Comparison of ENCODE assay signal across 8 mouse cellular contexts in genomic region chr2:155073347-155073746, GRCm38 (mm10). TPM values are rescaled to one million over a fixed set of nuclear protein-coding genes. Genes with fewer than 3 reads are reported as not detected.
A peak's percentile ranks its signal among the peaks of the same experiment; 100 is the strongest.
DNase-seq lines count a peak whose midpoint lies in the region; ATAC-seq and TF ChIP-seq lines count a peak whose summit lies in the region.

No protein-coding gene starts in this region.

- H3K4me2 ChIP-seq in heart, embryonic 14.5 days (ENCODE audit: low read length) = peak overlapping the region; percentile 89
- H3K4me2 ChIP-seq in hindbrain, embryonic 11.5 days (replicated peaks; ENCODE audit: low read depth, low read length) = peak overlapping the region; percentile 43

- no peaks in the 10 kb centered on the region for H3K27me3 ChIP-seq in heart, embryonic 14.5 days (ENCODE audit: control insufficient read depth, insufficient read depth, low read length)
- H3K27me3 ChIP-seq in G1E (ENCODE audit: insufficient read depth, low read length) = no peaks in the 10 kb centered on the region
- no peaks in the 10 kb centered on the region for H3K27me3 ChIP-seq in hindbrain, embryonic 11.5 days (ENCODE audit: control insufficient read depth, insufficient read depth, low read length)

- H3K9ac ChIP-seq in heart, embryonic 14.5 days (ENCODE audit: low read length) = peak overlapping the region; percentile 90
- peak overlapping the region; percentile 71 for H3K9ac ChIP-seq in hindbrain, embryonic 11.5 days (ENCODE audit: low read depth, low read length)

- H3K36me3 ChIP-seq in heart, embryonic 14.5 days (ENCODE audit: control insufficient read depth, insufficient read depth, low read length) = peaks cover 5% of the 10 kb centered on the region; the same call in 1 of the 2 replicates
- H3K36me3 ChIP-seq in G1E (replicated peaks) (peaks cover 43% of the 10 kb centered on the region), macrophage (ENCODE audit: inconsistent target) (no peaks in the 10 kb centered on the region)
- H3K36me3 ChIP-seq in hindbrain, embryonic 11.5 days (ENCODE audit: control insufficient read depth, insufficient read depth, low read length) = no peaks in the 10 kb centered on the region

- no peak overlapping the region; a peak in 1 of 4 replicates for H3K27ac ChIP-seq in heart, embryonic 14.5 days (replicated peaks in 1 of 2; ENCODE audit: control insufficient read depth in 1 of 2, insufficient read depth in 1 of 2, low read depth in 2 of 2, low read length in 2 of 2)
- H3K27ac ChIP-seq in hindbrain, embryonic 11.5 days (ENCODE audit: low read depth, low read length) = 0 out of 2 replicates have a peak overlapping the region, but pooled peaks have one; percentile 31
- H3K27ac ChIP-seq in macrophage = no peak overlapping the region

- no peaks in the 10 kb centered on the region for H3K9me3 ChIP-seq in heart, embryonic 14.5 days (ENCODE audit: control insufficient read depth, low read length)
- no peaks in the 10 kb centered on the region for H3K9me3 ChIP-seq in G1E (replicated peaks)
- no peaks in the 10 kb centered on the region for H3K9me3 ChIP-seq in hindbrain, embryonic 11.5 days (ENCODE audit: control insufficient read depth, low read length)

- WGBS in heart, embryonic 14.5 days = 22% methylated on average over 3 of the region's 3 CpGs
- WGBS in hindbrain, embryonic 11.5 days = 35% methylated on average over 3 of the region's 3 CpGs
- WGBS in macrophage (ENCODE audit: missing documents) = 43% methylated on average over 3 of the region's 3 CpGs

- ATAC-seq in heart, embryonic 14.5 days (ENCODE audit: insufficient number of reproducible peaks, insufficient read depth, low FRiP score, low read depth) = no peak
- ATAC-seq in G1E (ENCODE audit: extremely low read depth, insufficient number of reproducible peaks, low FRiP score, poor library complexity, severe bottlenecking) = no peak
- no peak for ATAC-seq in hindbrain, embryonic 11.5 days (ENCODE audit: low FRiP score)

- peak overlapping the region; percentile 72 to 76 for H3K4me3 ChIP-seq in heart, embryonic 14.5 days (ENCODE audit: control insufficient read depth in 1 of 2, insufficient read depth in 1 of 2, low read depth in 1 of 2, low read length in 2 of 2)
- H3K4me3 ChIP-seq in G1E (ENCODE audit: low read depth, low read length) (peak overlapping the region; percentile 80), macrophage (ENCODE audit: inconsistent target) (peak overlapping the region; percentile 43)
- peak overlapping the region; percentile 60 for H3K4me3 ChIP-seq in hindbrain, embryonic 11.5 days (ENCODE audit: low read depth, low read length)

- no peak for TF ChIP-seq CTCF in G1E (IDR thresholded peaks at IDR 0.05; ENCODE audit: low read depth, low read length)

- H3K79me2 ChIP-seq in macrophage (ENCODE audit: inconsistent target) = peaks cover 7% of the 10 kb centered on the region; the same call in 1 of the 2 replicates

- H3K4me1 ChIP-seq in heart, embryonic 14.5 days (ENCODE audit: control insufficient read depth in 2 of 2, insufficient read depth in 2 of 2, low read length in 2 of 2) = peaks cover 10 to 15% of the 10 kb centered on the region in 2 experiments; a peak in 3 of 4 replicates
- H3K4me1 ChIP-seq in G1E (ENCODE audit: insufficient read depth, low read depth, low read length) = peaks cover 47% of the 10 kb centered on the region
- no peaks in the 10 kb centered on the region for H3K4me1 ChIP-seq in hindbrain, embryonic 11.5 days (replicated peaks; ENCODE audit: control insufficient read depth, insufficient read depth, low read length)

- no peak for DNase-seq in heart, postnatal 4 days
- DNase-seq in G1E (ENCODE audit: low spot score) = no peak
- DNase-seq in hindbrain, embryonic 11.5 days (ENCODE audit: low spot score) = peak; percentile 15
- DNase-seq in ovary, postnatal 10 days (ENCODE audit: low spot score) = no peak
- no peak for DNase-seq in urinary bladder, adult 18-20 months (ENCODE audit: low spot score in 2 of 2)
- DNase-seq in natural killer cell, adult 2 months (ENCODE audit: low spot score in 2 of 2) = no peak

RNA-seq across cellular contexts. Expression of gene Ahcy, which starts 0.9 kb away (rescaled TPM):
- polyA plus RNA-seq in heart, embryonic 14.5 days (2014; fragmentation: Nextera tagmentation; extraction: Ambion mirVana) = 46.0 and 46.7 TPM in 2 replicates
- 10 to 100 TPM; 19.7 to 22.6 TPM for total RNA-seq in heart, postnatal 4 days (2021)
- total RNA-seq in G1E (2014; fragmentation: Nextera tagmentation) (73.3 and 86.1 TPM in 2 replicates), G1E (2017) (13.5 and 13.7 TPM in 2 replicates)
- polyA plus RNA-seq in G1E (2012) (11.7 and 31.8 TPM in 2 replicates), macrophage (2018) (11.2 to 40.1 TPM (median 16.2 TPM) in 3 replicates)
- polyA plus RNA-seq in hindbrain, embryonic 11.5 days (2014; fragmentation: Nextera tagmentation; extraction: Ambion mirVana) = 75.6 and 75.8 TPM in 2 replicates
- 10 to 100 TPM in 1 of 26 experiments, 1 to 10 TPM in 25; 1.2 to 11.9 (median 5.9) TPM for total RNA-seq in macrophage (2018; cell fraction: chromatin; rRNA removed)
- total RNA-seq in macrophage (2018; cell fraction: cytosol; rRNA removed) = 10 to 100 TPM in 25 of 26 experiments, 1 to 10 TPM in 1; 9.8 to 19.2 (median 16.2) TPM
- total RNA-seq in macrophage (2018; cell fraction: nucleus; rRNA removed) = 10 to 100 TPM in 6 of 26 experiments, 1 to 10 TPM in 20; 2.5 to 25.7 (median 6.1) TPM

RNA-seq across cellular contexts. Expression of gene Gm14226, which starts 55.3 kb away (rescaled TPM):
- polyA plus RNA-seq in heart, embryonic 14.5 days (2014; fragmentation: Nextera tagmentation; extraction: Ambion mirVana) = 0.61 and 0.69 TPM in 2 replicates
- under 1 TPM; 0.16 to 0.21 TPM for total RNA-seq in heart, postnatal 4 days (2021)
- total RNA-seq in G1E (2014; fragmentation: Nextera tagmentation) = not detected in 2 replicates
- total RNA-seq in G1E (2017) = 0.06 and 0.11 TPM in 2 replicates
- not detected in 2 replicates for polyA plus RNA-seq in G1E (2012)
- polyA plus RNA-seq in hindbrain, embryonic 11.5 days (2014; fragmentation: Nextera tagmentation; extraction: Ambion mirVana) = 0.60 and 0.62 TPM in 2 replicates
- not detected for total RNA-seq in macrophage (2018; cell fraction: chromatin; rRNA removed)
- not detected for total RNA-seq in macrophage (2018; cell fraction: cytosol; rRNA removed)
- not detected for total RNA-seq in macrophage (2018; cell fraction: nucleus; rRNA removed)
- polyA plus RNA-seq in macrophage (2018) = not detected in 3 replicates

RNA-seq across cellular contexts. Expression of gene Itch, which starts 60.0 kb away (rescaled TPM):
- polyA plus RNA-seq in heart, embryonic 14.5 days (2014; fragmentation: Nextera tagmentation; extraction: Ambion mirVana) = 37.1 and 39.8 TPM in 2 replicates
- total RNA-seq in heart, postnatal 4 days (2021) = 10 to 100 TPM; 36.5 to 38.0 TPM
- total RNA-seq in G1E (2014; fragmentation: Nextera tagmentation) (65.6 and 66.5 TPM in 2 replicates), G1E (2017) (53.9 and 63.4 TPM in 2 replicates)
- polyA plus RNA-seq in G1E (2012) (1.8 TPM in 2 replicates), macrophage (2018) (32.1 to 44.3 TPM (median 34.9 TPM) in 3 replicates)
- polyA plus RNA-seq in hindbrain, embryonic 11.5 days (2014; fragmentation: Nextera tagmentation; extraction: Ambion mirVana) = 54.1 and 56.6 TPM in 2 replicates
- total RNA-seq in macrophage (2018; cell fraction: chromatin; rRNA removed) = 100 to 1,000 TPM in 22 of 26 experiments, 10 to 100 TPM in 4; 76.2 to 193 (median 117) TPM
- total RNA-seq in macrophage (2018; cell fraction: cytosol; rRNA removed) = 10 to 100 TPM; 32.5 to 59.1 (median 45.9) TPM
- 100 to 1,000 TPM in 5 of 26 experiments, 10 to 100 TPM in 21; 41.3 to 133 (median 67.9) TPM for total RNA-seq in macrophage (2018; cell fraction: nucleus; rRNA removed)

Comparison
In these comparisons a context has a peak if more than half of its experiments do, and no peak if none do; other contexts are left out.
1. RNA of gene Itch, which starts 60.0 kb away (polyA plus RNA-seq): 54.1 to 56.6 TPM in hindbrain, embryonic 11.5 days, 37.1 to 39.8 TPM in heart, embryonic 14.5 days and 32.1 to 44.3 TPM in macrophage; 1.8 TPM in G1E; every median in the first group is over 10 times any median in the second.
2. Peak in every context shown above with its lines, with median percentiles within 50 percentile points of each other: H3K4me3 ChIP-seq.